In genomic region chr3:108781238-108781883, GRCm38 (mm10) we compare ENCODE assay signal across 9 mouse cellular contexts. TPM values are rescaled to one million over a fixed set of nuclear protein-coding genes. Genes with fewer than 3 reads are reported as not detected.
A peak's percentile ranks its signal among the peaks of the same experiment; 100 is the strongest.
DNase-seq lines count a peak whose midpoint lies in the region.
"Had no signal": no experiment of that assay in that cellular context is flagged by ENCODE, and none has a peak within 500 bp of the region (broad histone marks: within the 10 kb centered on the region; RNA-seq: fewer than 3 reads in every experiment).

No protein-coding gene starts in this region.

- DNase-seq in frontal cortex, adult 2 months (ENCODE audit: extremely low spot score in 1 of 2, low spot score in 1 of 2) = peak; percentile 56 to 79
- no peak for DNase-seq in frontal cortex, postnatal 10 days (ENCODE audit: low spot score in 2 of 2)
- peak; percentile 23 for DNase-seq in CD4-positive, CD25-positive, alpha-beta regulatory T cell, adult 2 months (ENCODE audit: low read depth, low spot score)
- DNase-seq in fibroblast of lung, adult 2 months (ENCODE audit: low read depth) = peak; percentile 92
- peak; percentile 65 to 69 for DNase-seq in layer of hippocampus, adult 8-10 months (ENCODE audit: low spot score in 2 of 2)
- peak; percentile 78 for DNase-seq in lung, postnatal 36 days
- no peak for DNase-seq in spleen, postnatal 36 days (ENCODE audit: low spot score in 2 of 2)
- no peak for DNase-seq in kidney, adult 8-10 months

RNA-seq across cellular contexts. Expression of gene Aknad1, which starts 41.9 kb away (rescaled TPM):
- polyA plus RNA-seq in frontal cortex, adult 2 months (2012; rRNA removed) = 0.02 and 0.04 TPM in 2 replicates
- not detected for total RNA-seq in layer of hippocampus, adult 8-10 months (2022)
- total RNA-seq: neutrophil, adult 5-6 weeks had no signal

RNA-seq across cellular contexts. Expression of gene Stxbp3, which starts 59.0 kb away (rescaled TPM):
- polyA plus RNA-seq in frontal cortex, adult 2 months (2012; rRNA removed) = 30.2 and 33.5 TPM in 2 replicates
- 10 to 100 TPM; 22.8 to 39.8 (median 30.9) TPM for total RNA-seq in layer of hippocampus, adult 8-10 months (2022)

RNA-seq across cellular contexts. Expression of gene Gpsm2, which starts 59.3 kb away (rescaled TPM):
- 12.7 and 13.7 TPM in 2 replicates for polyA plus RNA-seq in frontal cortex, adult 2 months (2012; rRNA removed)
- total RNA-seq in layer of hippocampus, adult 8-10 months (2022) = 10 to 100 TPM; 13.3 to 19.1 (median 14.5) TPM

Comparison
In these comparisons a context has a peak if more than half of its experiments do, and no peak if none do; other contexts are left out.
1. DNase-seq: peak in frontal cortex, adult 2 months (2 of 2), CD4-positive, CD25-positive, alpha-beta regulatory T cell, adult 2 months (single experiment), fibroblast of lung, adult 2 months (single experiment), layer of hippocampus, adult 8-10 months (2 of 2) and lung, postnatal 36 days (single experiment); none in frontal cortex, postnatal 10 days (0 of 2), spleen, postnatal 36 days (0 of 2) and kidney, adult 8-10 months (0 of 2).